Mouse (Mus musculus): ENCODE data around the gene Vmn1r24. TPM values are rescaled to one million over a fixed set of nuclear protein-coding genes. Genes with fewer than 3 reads are reported as not detected.
"Not testable (repeated sequence)": the region's sequence is repeated elsewhere in the genome, so short reads cannot be mapped to it uniquely, and the experiment has no call there.

The Vmn1r24 gene
- not detected for total RNA-seq (2021)
- long read RNA-seq, experiment 1: 0 reads
- long read RNA-seq, experiment 2: 0 reads

GRCm38 (mm10) chr6:57961403-57961802, at the start of gene Vmn1r24:
TSS of gene Vmn1r24 (minus strand) at chr6:57961503.
- DNase-seq; intact Hi-C loops (cut with DNase I): not testable (repeated sequence)

GRCm38 (mm10) chr6:57980710-57981109, 19.4 kb upstream of the Vmn1r24 start, which contains the start of gene Vmn1r25:
TSS of gene Vmn1r25 (minus strand) at chr6:57980810.
- DNase-seq: no peak
- intact Hi-C loops (cut with DNase I): no loop called here

GRCm38 (mm10) chr6:57926738-57927137, 34.6 kb downstream of the Vmn1r24 start, which contains the start of gene Vmn1r23:
TSS of gene Vmn1r23 (minus strand) at chr6:57926838.
- intact Hi-C loops (cut with DNase I): no loop called here

GRCm38 (mm10) chr6:57907928-57908327, 53.4 kb downstream of the Vmn1r24 start, which contains the start of gene Vmn1r22:
TSS of gene Vmn1r22 (minus strand) at chr6:57908028.
- intact Hi-C loops (cut with DNase I): no loop called here
- no peak for DNase-seq

More at GRCm38 (mm10) chr6:57926738-57927137, 34.6 kb downstream of the Vmn1r24 start, which contains the start of gene Vmn1r23:
- DNase-seq: no peak

Other genes starting within 250 kb of the Vmn1r24 start
- gene Vopp1, start 136.3 kb downstream of the Vmn1r24 start, total RNA-seq (2021): 10 to 100 TPM; 19.5 to 22.7 TPM
- gene Vmn1r21, start 111.2 kb downstream of the Vmn1r24 start, total RNA-seq (2021): not detected
- gene Vmn1r22, start 53.5 kb downstream of the Vmn1r24 start, total RNA-seq (2021): not detected
- not detected for gene Vmn1r23, start 34.7 kb downstream of the Vmn1r24 start, total RNA-seq (2021)
- not detected for gene Vmn1r25, start 19.3 kb upstream of the Vmn1r24 start, total RNA-seq (2021)
- not detected for gene Vmn1r26, start 53.7 kb upstream of the Vmn1r24 start, total RNA-seq (2021)

All from heart, postnatal 14 days (tissue).